Mouse (Mus musculus) E14TG2a.4 (cell line): ENCODE measurements at regions not wholly inside any gene's neighbourhood (a gene's known extent, or its start where the extent isn't known, plus 50 kb on each side); places are given as distances from the start of the nearest gene placed in this dataset.

ENCODE experiments used
- CTCF ChIP-seq: conservative IDR thresholded peaks from 2 replicates; pipeline ENCODE4 v1.5.1; 2014; ENCODE audit warnings: low read length
- NANOG ChIP-seq: IDR thresholded peaks from 2 replicates; pipeline ENCODE4 v1.6.1; 2014; ENCODE audit warnings: borderline replicate concordance, low read length, mixed read lengths
- POU5F1 ChIP-seq: IDR thresholded peaks from 2 replicates; pipeline ENCODE4 v1.6.1; 2014; ENCODE audit warnings: low read length, borderline replicate concordance

GRCm38 (mm10) chrX:103573344-103573743, 57.0 kb upstream of the Zcchc13 start:
- no peak for TF ChIP-seq CTCF
- no peak for TF ChIP-seq POU5F1
- no peak for TF ChIP-seq NANOG
